Mouse (Mus musculus): ENCODE measurements around the gene Leng8. TPM values are rescaled to one million over a fixed set of nuclear protein-coding genes. Genes with fewer than 3 reads are reported as not detected.
A peak's percentile ranks its signal among the peaks of the same experiment; 100 is the strongest.

The Leng8 gene
- polyA plus RNA-seq, 1 experiment from 2014 or later, result 14.7 TPM

DNA sequence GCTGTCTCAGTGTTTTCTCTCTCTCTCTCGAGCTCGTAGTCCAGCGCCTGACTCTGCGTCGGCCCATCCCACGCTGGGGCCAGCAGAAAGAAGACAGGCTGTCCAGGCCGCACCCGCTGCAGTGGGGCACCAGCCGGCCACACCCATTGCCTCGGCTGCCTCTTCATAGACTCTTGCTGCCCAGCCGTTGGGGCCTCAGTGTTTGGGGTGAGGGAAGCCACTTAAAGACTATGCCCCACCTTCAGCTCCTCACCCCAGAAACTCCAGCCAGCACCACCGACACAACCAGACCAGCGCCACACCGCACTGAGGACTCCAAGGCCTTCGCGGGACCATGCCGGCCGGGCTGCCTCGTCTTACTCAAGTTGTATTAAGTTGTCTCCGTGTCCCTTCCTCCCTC, 10.5 kb downstream of the Leng8 start:
- WGBS, result 66% methylated on average over 20 of the region's 20 CpGs
- Histone ChIP-seq H3K27me3 (ENCODE audit: control insufficient read depth, insufficient read depth, low read length) (no peaks in the 10 kb centered on the region), H3K27ac (replicated peaks) (no peak overlapping the region), H3K36me3 (ENCODE audit: control insufficient read depth, insufficient read depth, low read length) (peaks cover 42% of the 10 kb centered on the region), H3K4me3 (ENCODE audit: low read depth, low read length) (no peak overlapping the region), H3K9me3 (ENCODE audit: control insufficient read depth, low read length) (no peaks in the 10 kb centered on the region), H3K9ac (ENCODE audit: low read length) (no peak overlapping the region), H3K4me2 (replicated peaks; ENCODE audit: low read depth) (no peak overlapping the region), H3K4me1 (replicated peaks; ENCODE audit: control insufficient read depth, insufficient read depth) (peaks cover 3% of the 10 kb centered on the region; the same call in 1 of the 2 replicates)
- no peak for ATAC-seq (ENCODE audit: low FRiP score, low TSS enrichment)
- no peak for TF ChIP-seq EP300 (optimal IDR thresholded peaks at IDR 0.05)
- TF ChIP-seq CTCF (IDR thresholded peaks at IDR 0.05; ENCODE audit: low read depth), result no peak
- peak; percentile 60 for DNase-seq (ENCODE audit: low spot score)

GRCm38 (mm10) chr7:4147836-4148235, 11.0 kb downstream of the Leng8 start:
- H3K4me3 ChIP-seq (ENCODE audit: low read depth, low read length), result no peak overlapping the region; the same call in 1 of the 2 replicates
- H3K27ac ChIP-seq (replicated peaks), result peak overlapping the region; percentile 99
- ATAC-seq (ENCODE audit: low FRiP score, low TSS enrichment), result no peak
- DNase-seq (ENCODE audit: low spot score), result no peak
- peaks cover 37% of the 10 kb centered on the region for H3K36me3 ChIP-seq (ENCODE audit: control insufficient read depth, insufficient read depth, low read length)
- WGBS, result 66% methylated on average over 4 of the region's 4 CpGs
- H3K27me3 ChIP-seq (ENCODE audit: control insufficient read depth, insufficient read depth, low read length), result no peaks in the 10 kb centered on the region
- no peak overlapping the region for H3K9ac ChIP-seq (ENCODE audit: low read length)
- peaks cover 3% of the 10 kb centered on the region; the same call in 1 of the 2 replicates for H3K4me1 ChIP-seq (replicated peaks; ENCODE audit: control insufficient read depth, insufficient read depth)
- no peaks in the 10 kb centered on the region for H3K9me3 ChIP-seq (ENCODE audit: control insufficient read depth, low read length)
- no peak for TF ChIP-seq EP300 (optimal IDR thresholded peaks at IDR 0.05)
- no peak for TF ChIP-seq CTCF (IDR thresholded peaks at IDR 0.05; ENCODE audit: low read depth)
- H3K4me2 ChIP-seq (replicated peaks; ENCODE audit: low read depth), result peak overlapping the region; percentile 80; the same call in 1 of the 2 replicates

- H3K9ac ChIP-seq (ENCODE audit: low read length), result peak overlapping the region; percentile 86
- H3K9me3 ChIP-seq (ENCODE audit: control insufficient read depth, low read length), result no peaks in the 10 kb centered on the region
- peaks cover 30% of the 10 kb centered on the region for H3K36me3 ChIP-seq (ENCODE audit: control insufficient read depth, insufficient read depth, low read length)
- H3K4me1 ChIP-seq (replicated peaks; ENCODE audit: control insufficient read depth, insufficient read depth), result peaks cover 3% of the 10 kb centered on the region; the same call in 1 of the 2 replicates
- peak; percentile 1 for ATAC-seq (ENCODE audit: low FRiP score, low TSS enrichment)
- TF ChIP-seq EP300 (optimal IDR thresholded peaks at IDR 0.05) (no peak), CTCF (IDR thresholded peaks at IDR 0.05; ENCODE audit: low read depth) (no peak)
- H3K27me3 ChIP-seq (ENCODE audit: control insufficient read depth, insufficient read depth, low read length), result no peaks in the 10 kb centered on the region
- peak overlapping the region; percentile 73 for H3K4me3 ChIP-seq (ENCODE audit: low read depth, low read length)
- WGBS, result 25% methylated on average over 18 of the region's 18 CpGs
- peak overlapping the region; percentile 99 for H3K27ac ChIP-seq (replicated peaks)
- peak overlapping the region; percentile 80 for H3K4me2 ChIP-seq (replicated peaks; ENCODE audit: low read depth)
- DNase-seq (ENCODE audit: low spot score), result peak; percentile 44
Observed at GRCm38 (mm10) chr7:4148341-4149208, 11.7 kb downstream of the Leng8 start.

- Histone ChIP-seq H3K27me3 (ENCODE audit: control insufficient read depth, insufficient read depth, low read length) (no peaks in the 10 kb centered on the region), H3K27ac (replicated peaks) (peak overlapping the region; percentile 99), H3K36me3 (ENCODE audit: control insufficient read depth, insufficient read depth, low read length) (peaks cover 24% of the 10 kb centered on the region), H3K4me2 (replicated peaks; ENCODE audit: low read depth) (peak overlapping the region; percentile 80), H3K4me1 (replicated peaks; ENCODE audit: control insufficient read depth, insufficient read depth) (peaks cover 3% of the 10 kb centered on the region; the same call in 1 of the 2 replicates), H3K9ac (ENCODE audit: low read length) (peak overlapping the region; percentile 86), H3K9me3 (ENCODE audit: control insufficient read depth, low read length) (no peaks in the 10 kb centered on the region), H3K4me3 (ENCODE audit: low read depth, low read length) (peak overlapping the region; percentile 73)
- TF ChIP-seq EP300 (optimal IDR thresholded peaks at IDR 0.05), result peak; percentile 81
- no peak for TF ChIP-seq CTCF (IDR thresholded peaks at IDR 0.05; ENCODE audit: low read depth)
- DNase-seq (ENCODE audit: low spot score) (peak; percentile 85), ATAC-seq (ENCODE audit: low FRiP score, low TSS enrichment) (peak; percentile 67)
- WGBS, result under 1% methylated on average over 64 of the region's 64 CpGs
Observed at GRCm38 (mm10) chr7:4149209-4150054, 12.6 kb downstream of the Leng8 start.

- peak; percentile 79 for DNase-seq (ENCODE audit: low spot score)
- WGBS, result 3% methylated on average over 14 of the region's 14 CpGs
Observed at GRCm38 (mm10) chr7:4150059-4150541, 13.3 kb downstream of the Leng8 start, which contains the start of gene Leng9. Gene Leng9 (minus strand): TSS chr7:4150374.

More at GRCm38 (mm10) chr7:4150059-4150541, 13.3 kb downstream of the Leng8 start, which contains the start of gene Leng9:
- Histone ChIP-seq H3K4me2 (replicated peaks; ENCODE audit: low read depth) (peak within 1 kb of the TSS; percentile 80), H3K9ac (ENCODE audit: low read length) (peak within 1 kb of the TSS; percentile 86), H3K27me3 (ENCODE audit: control insufficient read depth, insufficient read depth, low read length) (no peaks in the 10 kb centered on the region), H3K9me3 (ENCODE audit: control insufficient read depth, low read length) (no peaks in the 10 kb centered on the region), H3K4me3 (ENCODE audit: low read depth, low read length) (peak within 1 kb of the TSS; percentile 73), H3K4me1 (replicated peaks; ENCODE audit: control insufficient read depth, insufficient read depth) (peaks cover 3% of the 10 kb centered on the region; the same call in 1 of the 2 replicates), H3K27ac (replicated peaks) (peak within 1 kb of the TSS; percentile 99), H3K36me3 (ENCODE audit: control insufficient read depth, insufficient read depth, low read length) (peaks cover 20% of the 10 kb centered on the region)
- peak; percentile 71 for ATAC-seq (ENCODE audit: low FRiP score, low TSS enrichment)
- TF ChIP-seq EP300 (optimal IDR thresholded peaks at IDR 0.05) (peak; percentile 8), CTCF (IDR thresholded peaks at IDR 0.05; ENCODE audit: low read depth) (no peak)

Data from stomach, postnatal 0 days (tissue).